In the genomic region with DNA sequence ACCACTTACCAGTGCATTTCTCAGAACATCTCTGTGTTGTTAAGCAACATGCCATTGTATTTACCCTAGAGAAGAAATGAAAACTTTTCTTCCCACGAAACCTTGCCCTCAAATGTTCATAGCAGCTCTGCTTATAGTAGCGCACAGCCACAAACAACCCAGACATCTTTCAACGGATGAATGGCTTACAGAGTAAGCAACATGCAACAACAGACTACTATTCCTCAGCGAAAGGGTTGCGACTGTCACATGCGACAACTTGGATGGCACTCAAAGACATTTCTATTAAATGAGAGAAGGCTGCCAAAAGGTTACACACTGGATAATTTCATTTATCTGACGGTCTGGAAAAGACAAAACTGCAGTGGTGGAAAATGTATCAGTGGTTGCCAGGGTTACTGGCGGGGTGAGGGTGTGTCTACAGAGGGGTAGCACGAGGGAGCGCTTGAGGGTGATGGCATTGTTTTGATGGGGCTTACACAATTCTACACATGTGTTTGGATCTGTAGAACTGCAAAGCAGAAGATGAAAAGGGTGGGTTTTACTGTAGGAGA, we compare ENCODE assay signal across 26 mouse cellular contexts.
DNase-seq lines count a peak whose midpoint lies in the region; ATAC-seq lines count a peak whose summit lies in the region.
"Had no signal": no experiment of that assay in that cellular context is flagged by ENCODE, and none has a peak within 500 bp of the region (broad histone marks: within the 10 kb centered on the region; RNA-seq: fewer than 3 reads in every experiment).

No protein-coding gene starts in this region.

- H3K4me1 ChIP-seq in hindbrain, embryonic 15.5 days (replicated peaks): peaks cover 9% of the 10 kb centered on the region; the same call in 1 of the 2 replicates
- H3K4me1 ChIP-seq in hindbrain, embryonic 10.5 days (replicated peaks): 0 out of 2 replicates have a peak, but pooled peaks cover 4% of the 10 kb centered on the region
- H3K4me1 ChIP-seq in lung, embryonic 16.5 days (replicated peaks; ENCODE audit: control insufficient read depth, insufficient read depth, low read length): peaks cover 12% of the 10 kb centered on the region
- peaks cover 18% of the 10 kb centered on the region for H3K4me1 ChIP-seq in embryonic facial prominence, embryonic 15.5 days
- H3K4me1 ChIP-seq in heart, embryonic 10.5 days: 0 out of 2 replicates have a peak, but pooled peaks cover 6% of the 10 kb centered on the region
- H3K4me1 ChIP-seq: liver, embryonic 15.5 days had no signal

- H3K36me3 ChIP-seq in hindbrain, embryonic 15.5 days: no peaks in the 10 kb centered on the region
- H3K36me3 ChIP-seq in hindbrain, embryonic 10.5 days: no peaks in the 10 kb centered on the region
- no peaks in the 10 kb centered on the region for H3K36me3 ChIP-seq in lung, embryonic 16.5 days (ENCODE audit: control insufficient read depth, insufficient read depth, low read length)
- H3K36me3 ChIP-seq in embryonic facial prominence, embryonic 15.5 days: no peaks in the 10 kb centered on the region
- H3K36me3 ChIP-seq in heart, embryonic 10.5 days: no peaks in the 10 kb centered on the region
- H3K36me3 ChIP-seq: liver, embryonic 15.5 days; midbrain, embryonic 12.5 days; neural tube, embryonic 13.5 days; stomach, embryonic 15.5 days had no signal

- no peak overlapping the region for H3K27ac ChIP-seq in hindbrain, embryonic 15.5 days (replicated peaks)
- no peak overlapping the region for H3K27ac ChIP-seq in hindbrain, embryonic 10.5 days
- H3K27ac ChIP-seq in lung, embryonic 16.5 days (ENCODE audit: low read length): no peak overlapping the region
- H3K27ac ChIP-seq in embryonic facial prominence, embryonic 15.5 days (replicated peaks): peak overlapping the region; percentile 49; the same call in 1 of the 2 replicates
- no peak overlapping the region for H3K27ac ChIP-seq in heart, embryonic 10.5 days
- H3K27ac ChIP-seq: heart, adult 2 months; liver, embryonic 15.5 days; macrophage; midbrain, embryonic 12.5 days; neural tube, embryonic 13.5 days; stomach, embryonic 15.5 days had no signal

- no peaks in the 10 kb centered on the region for H3K27me3 ChIP-seq in hindbrain, embryonic 15.5 days
- no peaks in the 10 kb centered on the region; the same call in 1 of the 2 replicates for H3K27me3 ChIP-seq in hindbrain, embryonic 10.5 days (ENCODE audit: insufficient read depth, poor library complexity, severe bottlenecking)
- H3K27me3 ChIP-seq in lung, embryonic 16.5 days (ENCODE audit: control insufficient read depth, insufficient read depth, low read depth, low read length): no peaks in the 10 kb centered on the region
- H3K27me3 ChIP-seq in embryonic facial prominence, embryonic 15.5 days: no peaks in the 10 kb centered on the region
- peaks cover 19% of the 10 kb centered on the region; the same call in 1 of the 2 replicates for H3K27me3 ChIP-seq in heart, embryonic 10.5 days (ENCODE audit: insufficient read depth, poor library complexity, severe bottlenecking)
- H3K27me3 ChIP-seq: liver, embryonic 15.5 days; midbrain, embryonic 12.5 days; neural tube, embryonic 13.5 days; stomach, embryonic 15.5 days had no signal

- no peak overlapping the region for H3K4me3 ChIP-seq in hindbrain, embryonic 15.5 days
- no peak overlapping the region for H3K4me3 ChIP-seq in hindbrain, embryonic 10.5 days
- H3K4me3 ChIP-seq in lung, embryonic 16.5 days (ENCODE audit: low read length): no peak overlapping the region
- no peak overlapping the region for H3K4me3 ChIP-seq in embryonic facial prominence, embryonic 15.5 days (replicated peaks)
- H3K4me3 ChIP-seq in heart, embryonic 10.5 days: no peak overlapping the region
- H3K4me3 ChIP-seq: heart, adult 2 months; liver, embryonic 15.5 days; midbrain, embryonic 12.5 days; myocyte; neural tube, embryonic 13.5 days; stomach, embryonic 15.5 days had no signal

- 0 out of 2 replicates have a peak, but pooled peaks cover 13% of the 10 kb centered on the region for H3K9me3 ChIP-seq in hindbrain, embryonic 15.5 days
- H3K9me3 ChIP-seq in hindbrain, embryonic 10.5 days: peaks cover 18% of the 10 kb centered on the region
- H3K9me3 ChIP-seq in lung, embryonic 16.5 days (ENCODE audit: control insufficient read depth, low read length): peaks cover 10% of the 10 kb centered on the region
- H3K9me3 ChIP-seq in embryonic facial prominence, embryonic 15.5 days (replicated peaks): 0 out of 2 replicates have a peak, but pooled peaks cover 9% of the 10 kb centered on the region
- H3K9me3 ChIP-seq in heart, embryonic 10.5 days: peaks cover 8% of the 10 kb centered on the region

- 53% methylated on average over 10 of the region's 10 CpGs for WGBS in hindbrain, embryonic 15.5 days
- 87% methylated on average over 10 of the region's 10 CpGs for WGBS in hindbrain, embryonic 10.5 days
- WGBS in lung, embryonic 16.5 days: 59% methylated on average over 10 of the region's 10 CpGs
- 55% methylated on average over 10 of the region's 10 CpGs for WGBS in embryonic facial prominence, embryonic 15.5 days
- 82% methylated on average over 10 of the region's 10 CpGs for WGBS in heart, embryonic 10.5 days

- H3K9ac ChIP-seq in hindbrain, embryonic 15.5 days: no peak overlapping the region
- H3K9ac ChIP-seq in lung, embryonic 16.5 days (ENCODE audit: low read length): no peak overlapping the region
- no peak overlapping the region for H3K9ac ChIP-seq in embryonic facial prominence, embryonic 15.5 days
- H3K9ac ChIP-seq: liver, embryonic 15.5 days; midbrain, embryonic 12.5 days; neural tube, embryonic 13.5 days; stomach, embryonic 15.5 days had no signal

- ATAC-seq in hindbrain, embryonic 15.5 days (ENCODE audit: low FRiP score, low read depth): peak; percentile 69; the same call in 1 of the 2 replicates
- peak; percentile 48; the same call in 1 of the 2 replicates for ATAC-seq in lung, embryonic 16.5 days (ENCODE audit: low read depth)
- no peak for ATAC-seq in embryonic facial prominence, embryonic 15.5 days (ENCODE audit: insufficient number of reproducible peaks, low FRiP score, low TSS enrichment, low read depth)
- ATAC-seq: forebrain, embryonic 16.5 days; inflammation-experienced regulatory T-cells, adult 6 months had no signal

- H3K4me2 ChIP-seq in hindbrain, embryonic 15.5 days: no peak overlapping the region
- H3K4me2 ChIP-seq in lung, embryonic 16.5 days (ENCODE audit: low read depth, low read length): no peak overlapping the region
- no peak overlapping the region for H3K4me2 ChIP-seq in embryonic facial prominence, embryonic 15.5 days (replicated peaks)
- H3K4me2 ChIP-seq: liver, embryonic 15.5 days; midbrain, embryonic 12.5 days; neural tube, embryonic 13.5 days; stomach, embryonic 15.5 days had no signal

- DNase-seq in hindbrain, embryonic 10.5 days (ENCODE audit: low spot score): no peak
- no peak for DNase-seq in lung, postnatal 4 days
- DNase-seq in retina, postnatal 1 day: peak; percentile 55
- no peak for DNase-seq in retina, embryonic 14.5 days (ENCODE audit: low spot score)
- no peak for DNase-seq in heart, embryonic 10.5 days (ENCODE audit: low spot score)
- DNase-seq: adrenal gland, postnatal 10 days; cerebellum, adult 11 months; cerebellum, adult 9-11 months; gastrocnemius, postnatal 36 days; heart, adult 2 months; kidney, adult 18-20 months; kidney, postnatal 4 days; right cerebral cortex, adult 18-20 months; right cerebral cortex, postnatal 4 days; thymus, postnatal 25 days had no signal
